Mouse (Mus musculus): ENCODE measurements around the gene Alkbh7. TPM values are rescaled to one million over a fixed set of nuclear protein-coding genes. Genes with fewer than 3 reads are reported as not detected.
A peak's percentile ranks its signal among the peaks of the same experiment; 100 is the strongest.

The Alkbh7 gene
- polyA plus RNA-seq, 1 experiment, result not detected

- Histone ChIP-seq H3K4me1 (ENCODE audit: control insufficient read depth, insufficient read depth, low read length) (peaks cover 10% of the 10 kb centered on the region), H3K4me3 (ENCODE audit: insufficient read depth, low read depth, low read length) (no peak overlapping the region), H3K27ac (ENCODE audit: insufficient read depth, low read depth, low read length) (0 out of 2 replicates have a peak overlapping the region, but pooled peaks have one; percentile 93)
- 86% methylated on average over 4 of the region's 4 CpGs for WGBS
- TF ChIP-seq CTCF (IDR thresholded peaks at IDR 0.05; ENCODE audit: insufficient read depth, low read depth, low read length) (no peak), POLR2A (IDR thresholded peaks at IDR 0.05; ENCODE audit: insufficient read depth, low read depth, low read length) (no peak)
Measured at GRCm38 (mm10) chr17:57032854-57033253, 35.7 kb downstream of the Alkbh7 start.

DNA sequence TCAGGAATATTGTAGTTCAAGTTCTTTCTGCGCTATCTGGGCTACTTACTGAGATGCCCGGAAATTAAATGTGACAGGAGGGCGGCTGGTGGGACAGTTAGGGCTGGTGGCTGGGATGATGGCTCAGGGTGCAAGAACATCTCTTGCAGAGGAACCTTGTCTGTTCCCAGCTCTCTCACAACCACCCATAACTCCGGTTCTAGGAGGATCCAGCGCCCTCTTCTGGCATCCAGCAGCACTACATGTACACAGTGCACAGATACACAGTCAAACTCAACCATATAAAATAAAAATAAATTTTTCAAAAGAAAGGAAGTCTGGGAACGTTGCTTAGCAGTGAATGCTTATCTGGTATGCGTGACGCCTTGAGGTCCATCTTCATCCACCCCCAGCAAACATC, 41.8 kb downstream of the Alkbh7 start:
- no peak overlapping the region for H3K27ac ChIP-seq (ENCODE audit: insufficient read depth, low read depth, low read length)
- TF ChIP-seq CTCF (IDR thresholded peaks at IDR 0.05; ENCODE audit: insufficient read depth, low read depth, low read length) (no peak), POLR2A (IDR thresholded peaks at IDR 0.05; ENCODE audit: insufficient read depth, low read depth, low read length) (no peak)
- H3K4me3 ChIP-seq (ENCODE audit: insufficient read depth, low read depth, low read length), result no peak overlapping the region
- WGBS, result 42% methylated on average over 8 of the region's 8 CpGs
- peaks cover 8% of the 10 kb centered on the region for H3K4me1 ChIP-seq (ENCODE audit: control insufficient read depth, insufficient read depth, low read length)

- WGBS, result 75% methylated on average over 8 of the region's 8 CpGs
- H3K4me3 ChIP-seq (ENCODE audit: insufficient read depth, low read depth, low read length), result no peak within 1 kb of the TSS
- no peak for TF ChIP-seq POLR2A (IDR thresholded peaks at IDR 0.05; ENCODE audit: insufficient read depth, low read depth, low read length)
- TF ChIP-seq CTCF (IDR thresholded peaks at IDR 0.05; ENCODE audit: insufficient read depth, low read depth, low read length), result no peak
- H3K4me1 ChIP-seq (ENCODE audit: control insufficient read depth, insufficient read depth, low read length), result peaks cover 8% of the 10 kb centered on the region
- no peak within 1 kb of the TSS for H3K27ac ChIP-seq (ENCODE audit: insufficient read depth, low read depth, low read length)
Measured at GRCm38 (mm10) chr17:57041554-57041953, 44.4 kb downstream of the Alkbh7 start, which contains the start of gene Slc25a41. Gene Slc25a41 (minus strand): TSS chr17:57041654.

DNA sequence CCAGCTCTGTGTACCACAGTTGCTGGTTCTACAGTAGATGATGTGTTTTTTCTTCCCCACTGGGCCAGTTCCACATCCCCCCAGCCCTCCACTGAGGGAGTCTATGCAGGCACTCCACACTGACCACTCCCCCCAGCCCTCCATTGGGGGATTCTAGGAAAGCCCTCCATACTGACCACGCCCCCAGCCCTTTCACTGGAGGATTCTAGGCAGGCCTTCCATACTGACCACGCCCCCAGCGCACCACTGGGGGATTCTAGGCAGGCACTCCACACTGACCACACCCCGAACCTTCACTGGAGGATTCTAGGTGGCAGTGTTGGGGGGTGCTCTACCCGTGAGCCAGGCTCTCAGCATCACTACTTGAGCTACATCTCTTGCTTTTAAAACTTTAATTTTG, 50.3 kb downstream of the Alkbh7 start:
- peaks cover 8% of the 10 kb centered on the region for H3K4me1 ChIP-seq (ENCODE audit: control insufficient read depth, insufficient read depth, low read length)
- no peak overlapping the region for H3K27ac ChIP-seq (ENCODE audit: insufficient read depth, low read depth, low read length)
- WGBS, result 61% methylated on average over 5 of the region's 5 CpGs
- no peak overlapping the region for H3K4me3 ChIP-seq (ENCODE audit: insufficient read depth, low read depth, low read length)
- no peak for TF ChIP-seq POLR2A (IDR thresholded peaks at IDR 0.05; ENCODE audit: insufficient read depth, low read depth, low read length)
- TF ChIP-seq CTCF (IDR thresholded peaks at IDR 0.05; ENCODE audit: insufficient read depth, low read depth, low read length), result no peak

- no peak overlapping the region for H3K27ac ChIP-seq (ENCODE audit: insufficient read depth, low read depth, low read length)
- H3K4me1 ChIP-seq (ENCODE audit: control insufficient read depth, insufficient read depth, low read length), result peaks cover 2% of the 10 kb centered on the region; the same call in 1 of the 2 replicates
- TF ChIP-seq POLR2A (IDR thresholded peaks at IDR 0.05; ENCODE audit: insufficient read depth, low read depth, low read length), result no peak
- TF ChIP-seq CTCF (IDR thresholded peaks at IDR 0.05; ENCODE audit: insufficient read depth, low read depth, low read length), result no peak
- H3K4me3 ChIP-seq (ENCODE audit: insufficient read depth, low read depth, low read length), result no peak overlapping the region
- 91% methylated on average over 3 of the region's 3 CpGs for WGBS
Measured at GRCm38 (mm10) chr17:57048816-57049215, 51.7 kb downstream of the Alkbh7 start.

Other genes starting within 250 kb of the Alkbh7 start
- gene Nrtn, start 239.8 kb upstream of the Alkbh7 start, polyA plus RNA-seq (2012; ENCODE audit: insufficient read depth, insufficient read length, low replicate concordance, missing spikeins), result not detected in 2 replicates
- not detected in 2 replicates for gene Dus3l, start 232.6 kb upstream of the Alkbh7 start, polyA plus RNA-seq (2012; ENCODE audit: insufficient read depth, insufficient read length, low replicate concordance, missing spikeins)
- not detected in 2 replicates for gene Prr22, start 227.1 kb upstream of the Alkbh7 start, polyA plus RNA-seq (2012; ENCODE audit: insufficient read depth, insufficient read length, low replicate concordance, missing spikeins)
- gene Rfx2, start 166.3 kb upstream of the Alkbh7 start, polyA plus RNA-seq (2012; ENCODE audit: insufficient read depth, insufficient read length, low replicate concordance, missing spikeins), result not detected in 2 replicates
- not detected in 2 replicates for gene Acsbg2, start 122.9 kb upstream of the Alkbh7 start, polyA plus RNA-seq (2012; ENCODE audit: insufficient read depth, insufficient read length, low replicate concordance, missing spikeins)
- gene 1700061G19Rik, start 121.9 kb upstream of the Alkbh7 start, polyA plus RNA-seq (2012; ENCODE audit: insufficient read depth, insufficient read length, low replicate concordance, missing spikeins), result not detected in 2 replicates
- not detected in 2 replicates for gene Mllt1, start 61.9 kb upstream of the Alkbh7 start, polyA plus RNA-seq (2012; ENCODE audit: insufficient read depth, insufficient read length, low replicate concordance, missing spikeins)
- not detected in 2 replicates for gene Acer1, start 15.2 kb upstream of the Alkbh7 start, polyA plus RNA-seq (2012; ENCODE audit: insufficient read depth, insufficient read length, low replicate concordance, missing spikeins)
- not detected in 2 replicates for gene Clpp, start 7.0 kb upstream of the Alkbh7 start, polyA plus RNA-seq (2012; ENCODE audit: insufficient read depth, insufficient read length, low replicate concordance, missing spikeins)
- not detected in 2 replicates for gene Pspn, start 2.7 kb downstream of the Alkbh7 start, polyA plus RNA-seq (2012; ENCODE audit: insufficient read depth, insufficient read length, low replicate concordance, missing spikeins)
- not detected in 2 replicates for gene Gtf2f1, start 13.9 kb downstream of the Alkbh7 start, polyA plus RNA-seq (2012; ENCODE audit: insufficient read depth, insufficient read length, low replicate concordance, missing spikeins)
- gene Gm17949, start 14.1 kb downstream of the Alkbh7 start, polyA plus RNA-seq (2012; ENCODE audit: insufficient read depth, insufficient read length, low replicate concordance, missing spikeins), result not detected in 2 replicates
- gene Khsrp, start 34.2 kb downstream of the Alkbh7 start, polyA plus RNA-seq (2012; ENCODE audit: insufficient read depth, insufficient read length, low replicate concordance, missing spikeins), result 183 TPM in 1 of 2 replicates, not detected in the other
- gene Slc25a41, start 44.3 kb downstream of the Alkbh7 start, polyA plus RNA-seq (2012; ENCODE audit: insufficient read depth, insufficient read length, low replicate concordance, missing spikeins), result not detected in 2 replicates
- not detected in 2 replicates for gene Crb3, start 61.8 kb downstream of the Alkbh7 start, polyA plus RNA-seq (2012; ENCODE audit: insufficient read depth, insufficient read length, low replicate concordance, missing spikeins)
- 526 and 583 TPM in 2 replicates for gene Slc25a23, start 62.5 kb downstream of the Alkbh7 start, polyA plus RNA-seq (2012; ENCODE audit: insufficient read depth, insufficient read length, low replicate concordance, missing spikeins)
- not detected in 2 replicates for gene Dennd1c, start 81.2 kb downstream of the Alkbh7 start, polyA plus RNA-seq (2012; ENCODE audit: insufficient read depth, insufficient read length, low replicate concordance, missing spikeins)
- 276 TPM in 1 of 2 replicates, not detected in the other for gene Tubb4a, start 90.4 kb downstream of the Alkbh7 start, polyA plus RNA-seq (2012; ENCODE audit: insufficient read depth, insufficient read length, low replicate concordance, missing spikeins)
- not detected in 2 replicates for gene Tnfsf9, start 108.0 kb downstream of the Alkbh7 start, polyA plus RNA-seq (2012; ENCODE audit: insufficient read depth, insufficient read length, low replicate concordance, missing spikeins)
- gene Cd70, start 152.4 kb downstream of the Alkbh7 start, polyA plus RNA-seq (2012; ENCODE audit: insufficient read depth, insufficient read length, low replicate concordance, missing spikeins), result not detected in 2 replicates
- gene Tnfsf14, start 196.8 kb downstream of the Alkbh7 start, polyA plus RNA-seq (2012; ENCODE audit: insufficient read depth, insufficient read length, low replicate concordance, missing spikeins), result not detected in 2 replicates
- not detected in 2 replicates for gene C3, start 230.8 kb downstream of the Alkbh7 start, polyA plus RNA-seq (2012; ENCODE audit: insufficient read depth, insufficient read length, low replicate concordance, missing spikeins)

All from olfactory bulb, adult 2 months (tissue).